Mouse (Mus musculus) testis, adult 2 months (tissue): ENCODE measurements at regions not wholly inside any gene's neighbourhood (a gene's known extent, or its start where the extent isn't known, plus 50 kb on each side); places are given as distances from the start of the nearest gene placed in this dataset.
"Not testable (repeated sequence)": the region's sequence is repeated elsewhere in the genome, so short reads cannot be mapped to it uniquely, and the experiment has no call there.

ENCODE experiments used
- H3K27ac ChIP-seq: fragments of 200-500 bp; 2 replicates; pipeline ENCODE4 v1.5.1; 2012; ENCODE audit warnings: low read depth, low read length; ENCODE audit not compliant: control insufficient read depth, insufficient read depth
- H3K27me3 ChIP-seq: fragments of 200-500 bp; 2 replicates; pipeline ENCODE4 v1.6.1; 2012; ENCODE audit warnings: mild to moderate bottlenecking, low read length, moderate library complexity; ENCODE audit not compliant: control insufficient read depth, insufficient read depth
- H3K36me3 ChIP-seq: fragments of 200-500 bp; 2 replicates; pipeline ENCODE4 v1.6.1; 2012; ENCODE audit warnings: mild to moderate bottlenecking, low read length; ENCODE audit not compliant: control insufficient read depth, insufficient read depth
- H3K4me1 ChIP-seq: fragments of 200-500 bp; 2 replicates; pipeline ENCODE4 v1.6.1; 2012; ENCODE audit warnings: low read length; ENCODE audit not compliant: control insufficient read depth, insufficient read depth
- H3K4me3 ChIP-seq: fragments of 200-500 bp; 2 replicates; pipeline ENCODE4 v1.5.1; 2012; ENCODE audit warnings: low read depth, mild to moderate bottlenecking, low read length, moderate library complexity, mixed read lengths; ENCODE audit not compliant: control insufficient read depth
- CTCF ChIP-seq: fragments of 200-500 bp; IDR thresholded peaks from 2 replicates; pipeline ENCODE4 v1.5.1; 2012; ENCODE audit warnings: low read depth, mild to moderate bottlenecking, inconsistent platforms, low read length, moderate library complexity; ENCODE audit not compliant: control insufficient read depth, insufficient read depth, insufficient replicate concordance
- POLR2A ChIP-seq: fragments of 200-500 bp; IDR thresholded peaks from 2 replicates; pipeline ENCODE4 v1.6.1; 2012; ENCODE audit warnings: low read depth, mild to moderate bottlenecking, inconsistent platforms, low read length, moderate library complexity; ENCODE audit not compliant: control insufficient read depth

DNA sequence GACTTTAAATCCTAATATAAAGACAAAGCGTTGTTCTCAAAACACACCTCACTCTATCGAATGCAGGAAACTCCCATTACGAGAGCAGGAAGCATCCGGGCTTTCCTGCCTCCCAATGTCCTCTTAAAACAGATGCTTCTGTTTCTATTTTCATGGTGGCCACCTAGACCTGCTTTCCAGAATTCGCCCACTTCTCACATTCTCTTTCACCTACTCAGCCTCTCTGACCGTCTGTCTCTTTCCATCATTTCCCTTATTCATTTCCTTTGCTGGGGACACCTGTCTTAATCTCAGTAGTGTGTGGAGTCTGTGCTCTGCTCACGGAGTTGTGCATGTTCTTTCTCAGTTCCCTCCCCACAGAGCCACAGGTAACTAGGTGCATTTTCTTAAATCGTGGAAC is 240.3 kb downstream of the Fam198b start:
- H3K4me1 ChIP-seq: no peaks in the 10 kb centered on the region
- H3K27me3 ChIP-seq: no peaks in the 10 kb centered on the region
- H3K36me3 ChIP-seq: no peaks in the 10 kb centered on the region
- no peak overlapping the region for H3K27ac ChIP-seq
- H3K4me3 ChIP-seq: no peak overlapping the region
- TF ChIP-seq CTCF (no peak), POLR2A (no peak)

- Histone ChIP-seq H3K4me1 (no peaks in the 10 kb centered on the region), H3K4me3 (no peak overlapping the region), H3K27me3 (no peaks in the 10 kb centered on the region), H3K36me3 (no peaks in the 10 kb centered on the region), H3K27ac (no peak overlapping the region)
- TF ChIP-seq POLR2A: no peak
- TF ChIP-seq CTCF: no peak
Observed at GRCm38 (mm10) chr3:80141697-80142096, 257.4 kb downstream of the Fam198b start.

GRCm38 (mm10) chr3:80160473-80160872 is 276.1 kb downstream of the Fam198b start:
- Histone ChIP-seq H3K4me3 (no peak overlapping the region), H3K36me3 (no peaks in the 10 kb centered on the region), H3K27ac (no peak overlapping the region), H3K27me3 (no peaks in the 10 kb centered on the region), H3K4me1 (no peaks in the 10 kb centered on the region)
- TF ChIP-seq CTCF (no peak), POLR2A (no peak)

- Histone ChIP-seq H3K27ac (no peak overlapping the region), H3K27me3 (no peaks in the 10 kb centered on the region), H3K4me1 (no peaks in the 10 kb centered on the region), H3K36me3 (no peaks in the 10 kb centered on the region), H3K4me3 (no peak overlapping the region)
- no peak for TF ChIP-seq POLR2A
- TF ChIP-seq CTCF: no peak
Observed at GRCm38 (mm10) chr3:80181749-80182148, 297.4 kb downstream of the Fam198b start.

DNA sequence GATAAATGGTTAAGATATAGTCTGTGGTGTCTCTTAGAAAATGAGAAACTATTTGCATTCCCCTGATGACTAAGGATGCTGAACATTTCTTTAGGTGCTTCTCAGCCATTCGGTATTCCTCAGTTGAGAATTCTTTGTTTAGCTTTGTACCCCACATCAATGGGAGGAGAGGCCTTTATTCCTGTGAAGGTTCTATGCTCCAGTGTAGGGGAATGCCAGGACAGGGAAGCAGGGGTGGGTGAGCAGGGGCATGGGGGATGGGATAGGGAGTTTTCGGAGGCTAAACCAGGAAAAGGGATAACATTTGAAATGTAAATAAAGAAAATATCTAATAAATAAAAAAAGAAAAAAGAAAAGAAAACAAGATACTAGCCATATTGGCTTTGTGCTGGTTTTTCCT is 297.8 kb downstream of the Fam198b start:
- not testable (repeated sequence) for H3K4me1 ChIP-seq, H3K36me3 ChIP-seq, H3K27me3 ChIP-seq, H3K4me3 ChIP-seq, H3K27ac ChIP-seq

GRCm38 (mm10) chr3:80187406-80187805 is 303.1 kb downstream of the Fam198b start:
- no peaks in the 10 kb centered on the region for H3K36me3 ChIP-seq
- no peaks in the 10 kb centered on the region for H3K27me3 ChIP-seq
- no peaks in the 10 kb centered on the region for H3K4me1 ChIP-seq
- no peak overlapping the region for H3K27ac ChIP-seq
- no peak for TF ChIP-seq CTCF
- H3K4me3 ChIP-seq: no peak overlapping the region

DNA sequence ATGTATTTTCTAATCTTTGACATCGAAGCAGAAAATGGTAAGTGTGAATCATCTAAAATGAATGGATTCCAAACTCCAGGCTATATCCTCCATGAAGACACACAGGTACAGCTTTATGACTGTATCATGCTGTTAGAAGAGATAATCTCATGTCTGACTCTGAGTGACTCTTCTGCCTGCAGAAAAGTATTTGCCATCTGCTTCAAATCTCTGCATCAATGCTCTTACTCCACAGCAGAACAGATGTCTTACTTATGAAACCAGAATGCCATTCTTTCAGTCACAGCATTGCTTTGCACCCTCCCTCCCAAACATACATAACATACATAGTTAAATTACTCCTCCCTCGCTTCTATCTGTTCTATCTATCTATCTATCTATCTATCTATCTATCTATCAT is 316.6 kb downstream of the Fam198b start:
- H3K27me3 ChIP-seq: no peaks in the 10 kb centered on the region
- H3K27ac ChIP-seq: no peak overlapping the region
- TF ChIP-seq CTCF: no peak
- no peak for TF ChIP-seq POLR2A
- H3K4me3 ChIP-seq: no peak overlapping the region
- no peaks in the 10 kb centered on the region for H3K36me3 ChIP-seq
- no peaks in the 10 kb centered on the region for H3K4me1 ChIP-seq

DNA sequence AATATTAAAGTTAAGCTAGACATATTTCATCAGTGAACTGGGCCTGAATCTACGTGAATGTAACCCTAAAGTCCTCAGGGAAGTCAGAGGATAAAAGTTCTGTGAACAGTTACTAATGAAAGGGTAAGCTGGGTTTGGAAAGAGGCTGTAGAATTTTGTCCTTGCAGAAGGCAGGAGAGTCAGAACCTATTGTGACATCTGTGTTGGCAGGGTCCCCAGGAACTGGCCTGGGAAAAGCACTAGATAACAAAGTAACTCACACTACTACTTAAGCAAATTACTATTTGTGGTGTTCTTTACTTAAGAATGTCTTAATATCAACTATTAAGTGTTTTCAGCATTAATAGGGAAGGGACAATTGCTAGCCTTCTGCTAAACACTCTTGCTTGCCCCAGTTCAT is 320.5 kb downstream of the Fam198b start:
- H3K27ac ChIP-seq: no peak overlapping the region
- TF ChIP-seq POLR2A: no peak
- no peak for TF ChIP-seq CTCF
- no peaks in the 10 kb centered on the region for H3K4me1 ChIP-seq
- H3K36me3 ChIP-seq: no peaks in the 10 kb centered on the region
- H3K4me3 ChIP-seq: no peak overlapping the region
- H3K27me3 ChIP-seq: no peaks in the 10 kb centered on the region

DNA sequence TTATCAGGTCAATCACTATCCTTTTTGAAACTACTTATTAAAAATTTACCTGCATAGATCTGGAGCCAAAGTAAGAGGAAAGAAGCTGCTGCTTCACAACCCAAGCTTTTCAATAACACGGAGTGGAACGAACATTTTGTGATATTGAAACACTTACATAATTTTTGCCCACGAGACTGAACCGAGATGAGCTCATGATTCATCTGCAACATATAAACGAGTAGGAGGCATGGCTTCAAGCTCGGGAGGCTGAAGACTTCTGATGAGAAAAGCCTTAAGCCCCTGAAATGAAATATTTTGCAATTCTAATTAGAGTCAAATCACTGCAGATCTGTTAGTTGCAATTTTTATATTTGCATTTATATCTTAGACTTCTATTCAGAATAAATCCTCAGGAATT is 321.0 kb downstream of the Fam198b start:
- TF ChIP-seq POLR2A (no peak), CTCF (no peak)
- H3K27me3 ChIP-seq: no peaks in the 10 kb centered on the region
- no peak overlapping the region for H3K27ac ChIP-seq
- H3K36me3 ChIP-seq: no peaks in the 10 kb centered on the region
- H3K4me3 ChIP-seq: no peak overlapping the region
- no peaks in the 10 kb centered on the region for H3K4me1 ChIP-seq
